Mouse (Mus musculus): ENCODE measurements around the gene Cyp27a1. TPM values are rescaled to one million over a fixed set of nuclear protein-coding genes. Genes with fewer than 3 reads are reported as not detected.

The Cyp27a1 gene
- polyA plus RNA-seq, 1 experiment from 2014 or later = 17.0 TPM

GRCm38 (mm10) chr1:74698791-74699190 lies 14.6 kb upstream of the Cyp27a1 start:
- Histone ChIP-seq H3K4me3 (replicated peaks) (no peak overlapping the region), H3K27ac (replicated peaks) (no peak overlapping the region), H3K9ac (no peak overlapping the region), H3K4me2 (replicated peaks) (no peak overlapping the region), H3K9me3 (replicated peaks) (no peaks in the 10 kb centered on the region), H3K36me3 (peaks cover 63% of the 10 kb centered on the region), H3K4me1 (no peaks in the 10 kb centered on the region), H3K27me3 (no peaks in the 10 kb centered on the region)
- 91% methylated on average over 1 of the region's 1 CpGs for WGBS
- no peak for ATAC-seq (ENCODE audit: insufficient number of reproducible peaks, low FRiP score, low TSS enrichment, low read depth)

DNA sequence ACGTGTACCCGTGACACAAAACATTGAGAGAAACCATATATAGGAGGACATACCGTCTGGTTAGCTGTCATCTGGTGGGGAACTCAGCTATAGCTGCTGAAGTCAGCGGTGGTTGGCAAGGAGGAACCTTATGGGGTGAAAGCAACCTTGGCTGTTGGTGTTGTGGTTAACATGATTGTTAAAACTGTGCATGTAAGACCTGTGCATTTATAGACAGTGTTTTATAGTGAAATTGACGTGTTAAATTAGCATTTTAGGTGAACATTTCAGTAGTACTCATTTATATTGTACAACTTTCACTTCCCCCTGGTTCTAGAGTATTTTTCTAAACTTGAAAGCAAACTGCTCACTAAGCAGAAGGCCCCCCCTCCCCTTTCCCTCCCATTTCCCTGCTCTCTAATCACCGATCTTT lies 11.2 kb upstream of the Cyp27a1 start:
- Histone ChIP-seq H3K27me3 (no peaks in the 10 kb centered on the region), H3K9ac (no peak overlapping the region), H3K4me2 (replicated peaks) (no peak overlapping the region), H3K4me1 (no peaks in the 10 kb centered on the region), H3K36me3 (peaks cover 37% of the 10 kb centered on the region), H3K27ac (replicated peaks) (no peak overlapping the region), H3K4me3 (replicated peaks) (no peak overlapping the region), H3K9me3 (replicated peaks) (no peaks in the 10 kb centered on the region)
- 84% methylated on average over 6 of the region's 6 CpGs for WGBS
- no peak for ATAC-seq (ENCODE audit: insufficient number of reproducible peaks, low FRiP score, low TSS enrichment, low read depth)

- Histone ChIP-seq H3K4me3 (replicated peaks) (no peak overlapping the region), H3K27ac (replicated peaks) (no peak overlapping the region), H3K9ac (no peak overlapping the region), H3K9me3 (replicated peaks) (no peaks in the 10 kb centered on the region), H3K4me1 (no peaks in the 10 kb centered on the region), H3K4me2 (replicated peaks) (no peak overlapping the region), H3K27me3 (no peaks in the 10 kb centered on the region), H3K36me3 (peaks cover 17% of the 10 kb centered on the region; the same call in 1 of the 2 replicates)
- ATAC-seq (ENCODE audit: insufficient number of reproducible peaks, low FRiP score, low TSS enrichment, low read depth) = no peak
- WGBS = 80% methylated on average over 3 of the region's 3 CpGs
Observed at GRCm38 (mm10) chr1:74704156-74704555, 9.2 kb upstream of the Cyp27a1 start.

DNA sequence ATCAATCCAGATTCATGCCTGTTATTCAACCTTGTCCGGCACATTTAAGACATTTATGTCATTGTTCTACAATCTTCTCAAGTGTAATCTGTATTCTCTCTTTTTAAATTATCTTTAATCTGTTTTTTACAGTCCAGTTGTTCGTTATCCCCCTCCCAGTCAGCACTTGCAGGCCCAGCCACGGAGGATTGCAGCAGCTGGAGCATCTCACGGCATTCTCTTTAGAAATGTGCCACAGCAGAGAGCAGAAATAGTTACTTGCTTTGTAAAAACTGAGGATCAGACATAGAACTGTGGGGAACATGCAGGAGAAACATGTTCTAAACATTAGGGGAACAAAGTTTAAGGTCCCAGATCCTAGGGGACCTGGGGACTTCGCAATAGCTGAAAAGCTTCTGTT lies 8.4 kb upstream of the Cyp27a1 start:
- no peak overlapping the region for H3K4me3 ChIP-seq (replicated peaks)
- no peak overlapping the region for H3K4me2 ChIP-seq (replicated peaks)
- no peak overlapping the region for H3K9ac ChIP-seq
- no peaks in the 10 kb centered on the region for H3K27me3 ChIP-seq
- 85% methylated on average over 5 of the region's 5 CpGs for WGBS
- H3K36me3 ChIP-seq = peaks cover 8% of the 10 kb centered on the region; the same call in 1 of the 2 replicates
- H3K27ac ChIP-seq (replicated peaks) = no peak overlapping the region
- H3K4me1 ChIP-seq = no peaks in the 10 kb centered on the region
- ATAC-seq (ENCODE audit: insufficient number of reproducible peaks, low FRiP score, low TSS enrichment, low read depth) = no peak
- no peaks in the 10 kb centered on the region for H3K9me3 ChIP-seq (replicated peaks)

DNA sequence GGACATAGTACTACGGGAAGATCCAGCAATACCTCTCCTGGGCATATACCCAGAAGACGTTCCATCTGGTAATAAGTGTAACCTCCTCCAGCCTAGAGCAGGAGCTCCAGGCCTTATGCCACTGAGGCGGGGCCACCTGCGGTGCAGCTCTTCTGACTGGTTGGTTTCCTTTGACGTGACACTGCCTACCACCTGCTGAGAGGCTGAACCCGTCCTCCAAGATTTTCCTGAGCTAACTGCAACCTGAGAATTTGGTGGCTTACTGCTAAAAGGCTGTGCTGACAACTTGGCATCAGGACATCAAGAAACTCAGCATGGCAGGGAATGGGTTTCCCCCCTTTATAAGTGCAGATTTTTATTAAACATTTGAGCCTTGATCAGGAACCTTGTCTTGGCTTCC lies 3.8 kb upstream of the Cyp27a1 start:
- Histone ChIP-seq H3K27me3 (no peaks in the 10 kb centered on the region), H3K9ac (no peak overlapping the region), H3K9me3 (replicated peaks) (no peaks in the 10 kb centered on the region), H3K4me2 (replicated peaks) (no peak overlapping the region), H3K4me1 (peaks cover 14% of the 10 kb centered on the region; the same call in 1 of the 2 replicates), H3K4me3 (replicated peaks) (no peak overlapping the region), H3K36me3 (no peaks in the 10 kb centered on the region), H3K27ac (replicated peaks) (no peak overlapping the region)
- WGBS = 42% methylated on average over 6 of the region's 6 CpGs
- ATAC-seq (ENCODE audit: insufficient number of reproducible peaks, low FRiP score, low TSS enrichment, low read depth) = no peak

DNA sequence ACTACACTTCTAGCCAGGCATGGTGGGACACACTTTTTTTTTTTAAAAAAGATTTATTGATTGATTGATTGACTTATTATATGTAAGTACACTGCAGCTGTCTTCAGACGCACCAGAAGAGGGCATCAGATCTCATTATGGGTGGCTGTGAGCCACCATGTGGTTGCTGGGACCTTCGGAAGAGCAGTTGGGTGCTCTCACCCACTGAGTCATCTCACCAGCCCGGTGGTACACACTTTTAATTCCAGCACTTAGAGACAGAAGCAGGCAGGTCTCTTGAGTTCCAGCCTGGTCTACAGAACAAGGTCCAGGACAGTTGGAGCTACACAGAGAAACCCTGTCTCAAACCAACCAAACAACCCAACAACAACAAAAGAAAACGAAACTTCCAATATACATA lies 1.3 kb upstream of the Cyp27a1 start:
- ATAC-seq (ENCODE audit: insufficient number of reproducible peaks, low FRiP score, low TSS enrichment, low read depth) = no peak
- Histone ChIP-seq H3K27ac (replicated peaks) (no peak overlapping the region), H3K9ac (no peak overlapping the region), H3K36me3 (no peaks in the 10 kb centered on the region), H3K4me2 (replicated peaks) (no peak overlapping the region), H3K4me3 (replicated peaks) (no peak overlapping the region), H3K4me1 (peaks cover 14% of the 10 kb centered on the region; the same call in 1 of the 2 replicates), H3K9me3 (replicated peaks) (no peaks in the 10 kb centered on the region), H3K27me3 (no peaks in the 10 kb centered on the region)
- 80% methylated on average over 4 of the region's 4 CpGs for WGBS

DNA sequence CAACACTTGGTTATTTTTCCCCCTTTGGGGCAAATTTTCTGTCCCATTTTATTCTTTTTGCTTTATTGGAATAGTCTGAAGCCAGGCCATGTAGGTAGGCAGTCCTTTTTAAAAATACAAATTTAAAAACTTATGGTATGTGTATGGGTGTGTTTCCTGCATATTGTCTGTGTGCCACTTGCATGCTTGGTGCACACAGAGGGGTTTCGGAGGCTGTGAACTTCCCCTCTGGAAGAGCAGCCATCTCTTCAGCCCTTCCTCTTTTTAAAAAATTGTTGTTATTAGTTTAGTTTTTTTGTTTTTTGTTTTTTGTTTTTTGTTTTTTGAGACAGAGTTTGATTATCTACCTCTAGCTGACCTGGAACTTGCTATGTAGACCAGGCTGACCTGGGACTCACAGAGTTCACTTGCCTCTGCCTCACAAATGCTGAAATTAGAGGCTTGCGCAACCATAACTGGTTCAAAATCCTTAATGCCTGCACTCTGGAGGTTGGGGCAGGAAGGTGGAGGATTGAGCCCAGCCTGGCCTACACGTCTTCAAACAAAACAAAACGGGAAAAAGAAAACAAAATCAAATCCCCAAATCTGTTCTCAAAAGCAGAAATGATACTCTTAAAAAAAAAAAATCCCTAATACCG lies 794 bp upstream of the Cyp27a1 start:
- WGBS = 32% methylated on average over 5 of the region's 5 CpGs
- no peak for ATAC-seq (ENCODE audit: insufficient number of reproducible peaks, low FRiP score, low TSS enrichment, low read depth)
- Histone ChIP-seq H3K4me1 (peaks cover 14% of the 10 kb centered on the region; the same call in 1 of the 2 replicates), H3K27me3 (no peaks in the 10 kb centered on the region), H3K4me2 (replicated peaks) (peak overlapping the region; percentile 90), H3K4me3 (replicated peaks) (peak overlapping the region; percentile 51), H3K36me3 (no peaks in the 10 kb centered on the region), H3K27ac (replicated peaks) (0 out of 2 replicates have a peak overlapping the region, but pooled peaks have one; percentile 8), H3K9me3 (replicated peaks) (no peaks in the 10 kb centered on the region), H3K9ac (0 out of 2 replicates have a peak overlapping the region, but pooled peaks have one; percentile 62)

DNA sequence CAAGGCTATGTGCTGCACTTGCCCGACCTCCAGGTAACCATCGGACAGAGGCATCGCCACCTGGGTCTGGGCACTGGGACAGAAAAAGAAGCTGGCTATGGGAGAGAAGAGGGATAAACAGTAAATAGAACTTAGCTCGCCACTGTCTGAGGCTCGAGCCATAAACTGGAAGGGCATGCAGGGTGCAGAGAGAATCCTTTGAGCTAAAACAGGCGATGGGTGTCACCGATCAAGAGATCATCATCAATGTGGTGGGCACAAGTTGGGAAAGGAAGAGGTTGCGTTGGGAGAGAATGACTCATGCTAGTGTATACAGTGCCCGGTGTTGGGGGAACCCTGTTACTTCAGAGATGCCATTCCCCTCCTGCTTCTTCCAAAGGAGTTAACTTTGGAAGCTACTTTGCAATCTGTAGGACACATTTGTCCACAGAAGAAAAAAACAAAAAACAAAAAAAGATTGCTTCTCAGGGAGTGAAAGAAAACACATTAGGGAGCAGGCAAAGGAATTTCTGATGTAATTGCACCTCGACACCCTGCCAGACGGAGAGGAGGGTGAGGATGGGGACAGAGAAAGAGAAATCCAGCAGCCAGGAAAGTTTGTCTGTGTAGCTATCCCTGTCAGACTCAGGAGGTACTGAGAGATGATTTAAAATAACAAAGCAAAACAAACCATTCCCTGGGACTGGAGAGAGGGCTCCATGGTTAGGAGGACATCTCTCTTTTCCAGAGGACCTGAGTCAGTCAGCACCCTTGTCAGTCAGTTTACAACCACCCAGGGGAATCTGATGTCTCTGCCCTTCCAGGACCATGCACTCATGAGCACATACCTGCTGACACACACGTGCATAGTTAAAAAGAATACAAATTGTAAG lies 721 bp downstream of the Cyp27a1 start:
- Histone ChIP-seq H3K4me1 (peaks cover 14% of the 10 kb centered on the region; the same call in 1 of the 2 replicates), H3K4me3 (replicated peaks) (peak overlapping the region; percentile 51), H3K9me3 (replicated peaks) (no peaks in the 10 kb centered on the region), H3K4me2 (replicated peaks) (peak overlapping the region; percentile 90), H3K27ac (replicated peaks) (0 out of 2 replicates have a peak overlapping the region, but pooled peaks have one; percentile 0), H3K27me3 (no peaks in the 10 kb centered on the region), H3K36me3 (no peaks in the 10 kb centered on the region), H3K9ac (peak overlapping the region; percentile 62; the same call in 1 of the 2 replicates)
- ATAC-seq (ENCODE audit: insufficient number of reproducible peaks, low FRiP score, low TSS enrichment, low read depth) = no peak
- WGBS = 22% methylated on average over 12 of the region's 12 CpGs

DNA sequence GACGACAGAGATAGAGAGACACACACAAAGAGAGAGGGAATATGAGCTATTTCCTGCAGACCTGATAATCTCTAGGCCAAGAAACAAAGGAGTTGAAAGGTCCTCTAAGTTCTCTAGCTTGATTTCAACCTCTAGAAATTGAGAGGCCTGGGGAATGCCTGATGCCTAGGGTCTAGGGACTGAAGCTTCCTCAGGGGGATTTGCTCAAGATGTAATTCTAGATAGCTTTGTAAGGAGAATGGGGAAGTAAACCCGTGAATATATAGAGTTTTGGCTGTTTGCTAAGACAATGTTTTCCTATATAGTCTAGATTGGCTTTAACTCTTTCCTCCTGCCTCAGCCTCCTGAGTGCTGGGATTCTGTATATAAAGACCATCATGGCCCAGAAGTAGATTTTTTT lies 1.6 kb downstream of the Cyp27a1 start:
- no peak overlapping the region for H3K27ac ChIP-seq (replicated peaks)
- no peaks in the 10 kb centered on the region for H3K9me3 ChIP-seq (replicated peaks)
- 0 out of 2 replicates have a peak overlapping the region, but pooled peaks have one; percentile 10 for H3K4me2 ChIP-seq (replicated peaks)
- peaks cover 14% of the 10 kb centered on the region; the same call in 1 of the 2 replicates for H3K4me1 ChIP-seq
- H3K36me3 ChIP-seq = no peaks in the 10 kb centered on the region
- H3K27me3 ChIP-seq = no peaks in the 10 kb centered on the region
- no peak for ATAC-seq (ENCODE audit: insufficient number of reproducible peaks, low FRiP score, low TSS enrichment, low read depth)
- no peak overlapping the region for H3K4me3 ChIP-seq (replicated peaks)
- H3K9ac ChIP-seq = no peak overlapping the region
- WGBS = 28% methylated on average over 2 of the region's 2 CpGs

DNA sequence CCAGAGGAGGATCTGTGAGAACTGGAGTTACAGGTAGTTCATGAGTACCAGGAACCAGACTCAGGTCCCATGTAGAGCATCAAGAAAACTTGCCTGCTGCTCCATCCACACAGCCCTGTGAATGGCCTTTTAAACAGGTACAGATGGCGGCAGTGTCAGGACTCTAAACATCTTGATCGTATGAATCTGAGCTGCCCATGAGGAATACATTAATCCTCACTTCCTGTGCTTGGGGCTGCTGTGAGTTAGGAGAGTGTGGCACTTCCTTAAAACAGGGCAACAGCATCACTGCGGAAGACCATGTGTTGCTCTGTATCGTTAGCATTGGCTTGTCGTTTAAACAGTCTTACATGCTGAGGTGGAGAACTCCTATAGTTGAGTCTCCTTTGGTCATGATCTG lies 2.1 kb downstream of the Cyp27a1 start:
- Histone ChIP-seq H3K4me2 (replicated peaks) (0 out of 2 replicates have a peak overlapping the region, but pooled peaks have one; percentile 10), H3K27ac (replicated peaks) (no peak overlapping the region)
- no peak for ATAC-seq (ENCODE audit: insufficient number of reproducible peaks, low FRiP score, low TSS enrichment, low read depth)

GRCm38 (mm10) chr1:74715886-74716285 lies 2.5 kb downstream of the Cyp27a1 start:
- 66% methylated on average over 6 of the region's 6 CpGs for WGBS
- Histone ChIP-seq H3K9ac (no peak overlapping the region), H3K36me3 (no peaks in the 10 kb centered on the region), H3K9me3 (replicated peaks) (no peaks in the 10 kb centered on the region), H3K27ac (replicated peaks) (no peak overlapping the region), H3K4me2 (replicated peaks) (no peak overlapping the region), H3K27me3 (no peaks in the 10 kb centered on the region), H3K4me3 (replicated peaks) (no peak overlapping the region), H3K4me1 (peaks cover 14% of the 10 kb centered on the region; the same call in 1 of the 2 replicates)
- ATAC-seq (ENCODE audit: insufficient number of reproducible peaks, low FRiP score, low TSS enrichment, low read depth) = no peak

More for the DNA sequence above, 2.1 kb downstream of the Cyp27a1 start:
- H3K9ac ChIP-seq = no peak overlapping the region
- H3K4me1 ChIP-seq = peaks cover 14% of the 10 kb centered on the region; the same call in 1 of the 2 replicates
- H3K36me3 ChIP-seq = no peaks in the 10 kb centered on the region
- H3K27me3 ChIP-seq = no peaks in the 10 kb centered on the region
- WGBS = 25% methylated on average over 5 of the region's 5 CpGs
- H3K4me3 ChIP-seq (replicated peaks) = no peak overlapping the region
- H3K9me3 ChIP-seq (replicated peaks) = no peaks in the 10 kb centered on the region
